Mouse (Mus musculus): ENCODE data around the gene Il15.

The Il15 gene

GRCm38 (mm10) chr8:82356091-82356490, 46.9 kb downstream of the Il15 start:
- no peak for DNase-seq (ENCODE audit: low read depth, low spot score)

- peak; percentile 54 for DNase-seq (ENCODE audit: low read depth, low spot score)
Measured at GRCm38 (mm10) chr8:82351268-82351943, 51.6 kb downstream of the Il15 start.

GRCm38 (mm10) chr8:82349299-82349698, 53.7 kb downstream of the Il15 start:
- DNase-seq (ENCODE audit: low read depth, low spot score): no peak

GRCm38 (mm10) chr8:82346485-82346884, 56.5 kb downstream of the Il15 start:
- no peak for DNase-seq (ENCODE audit: low read depth, low spot score)

GRCm38 (mm10) chr8:82331675-82332234, 71.3 kb downstream of the Il15 start:
- DNase-seq (ENCODE audit: low read depth, low spot score): no peak

GRCm38 (mm10) chr8:82327986-82328652, 74.9 kb downstream of the Il15 start:
- DNase-seq (ENCODE audit: low read depth, low spot score): no peak

GRCm38 (mm10) chr8:82326061-82326460, 77.0 kb downstream of the Il15 start:
- DNase-seq (ENCODE audit: low read depth, low spot score): no peak

GRCm38 (mm10) chr8:82325586-82325985, 77.4 kb downstream of the Il15 start:
- no peak for DNase-seq (ENCODE audit: low read depth, low spot score)

- DNase-seq (ENCODE audit: low read depth, low spot score): no peak
Measured at GRCm38 (mm10) chr8:82317446-82317845, 85.6 kb downstream of the Il15 start.

GRCm38 (mm10) chr8:82306424-82306823, 96.6 kb downstream of the Il15 start:
- no peak for DNase-seq (ENCODE audit: low read depth, low spot score)

- no peak for DNase-seq (ENCODE audit: low read depth, low spot score)
Measured at GRCm38 (mm10) chr8:82296256-82296655, 106.8 kb downstream of the Il15 start.

- no peak for DNase-seq (ENCODE audit: low read depth, low spot score)
Measured at GRCm38 (mm10) chr8:82291659-82292058, 111.4 kb downstream of the Il15 start.

- no peak for DNase-seq (ENCODE audit: low read depth, low spot score)
Measured at GRCm38 (mm10) chr8:82285866-82286265, 117.2 kb downstream of the Il15 start.

GRCm38 (mm10) chr8:82281995-82282394, 121.0 kb downstream of the Il15 start:
- no peak for DNase-seq (ENCODE audit: low read depth, low spot score)
